Mouse (Mus musculus): ENCODE measurements around the gene Glp1r. TPM values are rescaled to one million over a fixed set of nuclear protein-coding genes. Genes with fewer than 3 reads are reported as not detected.
A peak's percentile ranks its signal among the peaks of the same experiment; 100 is the strongest.

Gene Glp1r
- polyA plus RNA-seq, 1 experiment from 2014 or later: 17.8 TPM

- H3K27me3 ChIP-seq (replicated peaks; ENCODE audit: insufficient read depth, low read length): no peaks in the 10 kb centered on the region
- no peak for TF ChIP-seq CTCF (IDR thresholded peaks at IDR 0.05)
- TF ChIP-seq EP300 (IDR thresholded peaks at IDR 0.05): no peak
- no peak within 1 kb of the TSS for H3K27ac ChIP-seq (ENCODE audit: low read length)
- no peak for DNase-seq (ENCODE audit: low spot score)
- H3K4me1 ChIP-seq (ENCODE audit: insufficient read depth, low read depth, low read length): no peaks in the 10 kb centered on the region
- no peak within 1 kb of the TSS for H3K4me2 ChIP-seq (replicated peaks; ENCODE audit: low read depth, low read length)
- no peak within 1 kb of the TSS for H3K9ac ChIP-seq (replicated peaks; ENCODE audit: low read depth)
- H3K36me3 ChIP-seq (ENCODE audit: insufficient read depth, low read length): no peaks in the 10 kb centered on the region
- 44% methylated on average over 10 of the region's 10 CpGs for WGBS
- no peak within 1 kb of the TSS for H3K4me3 ChIP-seq (ENCODE audit: low read depth, low read length)
- no peak for ATAC-seq
- H3K9me3 ChIP-seq (ENCODE audit: low read length): no peaks in the 10 kb centered on the region
Measured at GRCm38 (mm10) chr17:30954340-30954739, 52.7 kb downstream of the Glp1r start, which contains the start of gene Umodl1. TSS of gene Umodl1 (plus strand) at chr17:30954640.

- Histone ChIP-seq H3K9me3 (ENCODE audit: low read length) (no peaks in the 10 kb centered on the region), H3K4me2 (replicated peaks; ENCODE audit: low read depth, low read length) (no peak overlapping the region), H3K36me3 (ENCODE audit: insufficient read depth, low read length) (no peaks in the 10 kb centered on the region), H3K4me3 (ENCODE audit: low read depth, low read length) (no peak overlapping the region), H3K9ac (replicated peaks; ENCODE audit: low read depth) (no peak overlapping the region), H3K27me3 (replicated peaks; ENCODE audit: insufficient read depth, low read length) (no peaks in the 10 kb centered on the region), H3K27ac (ENCODE audit: low read length) (no peak overlapping the region), H3K4me1 (ENCODE audit: insufficient read depth, low read depth, low read length) (no peaks in the 10 kb centered on the region)
- TF ChIP-seq CTCF (IDR thresholded peaks at IDR 0.05) (no peak), EP300 (IDR thresholded peaks at IDR 0.05) (no peak)
- WGBS: 48% methylated on average over 7 of the region's 7 CpGs
- no peak for ATAC-seq
- no peak for DNase-seq (ENCODE audit: low spot score)
Measured at GRCm38 (mm10) chr17:30961936-30962592, 60.4 kb downstream of the Glp1r start.

- H3K4me2 ChIP-seq (replicated peaks; ENCODE audit: low read depth, low read length): no peak overlapping the region
- no peak for DNase-seq (ENCODE audit: low spot score)
- ATAC-seq: no peak
- H3K4me3 ChIP-seq (ENCODE audit: low read depth, low read length): no peak overlapping the region
- H3K9me3 ChIP-seq (ENCODE audit: low read length): no peaks in the 10 kb centered on the region
- no peak overlapping the region for H3K9ac ChIP-seq (replicated peaks; ENCODE audit: low read depth)
- no peaks in the 10 kb centered on the region for H3K4me1 ChIP-seq (ENCODE audit: insufficient read depth, low read depth, low read length)
- no peak for TF ChIP-seq CTCF (IDR thresholded peaks at IDR 0.05)
- TF ChIP-seq EP300 (IDR thresholded peaks at IDR 0.05): no peak
- no peaks in the 10 kb centered on the region for H3K36me3 ChIP-seq (ENCODE audit: insufficient read depth, low read length)
- no peaks in the 10 kb centered on the region for H3K27me3 ChIP-seq (replicated peaks; ENCODE audit: insufficient read depth, low read length)
- no peak overlapping the region for H3K27ac ChIP-seq (ENCODE audit: low read length)
- 43% methylated on average over 2 of the region's 2 CpGs for WGBS
Measured at GRCm38 (mm10) chr17:30962880-30963279, 61.3 kb downstream of the Glp1r start.

GRCm38 (mm10) chr17:30969983-30970382, 68.4 kb downstream of the Glp1r start:
- no peaks in the 10 kb centered on the region for H3K36me3 ChIP-seq (ENCODE audit: insufficient read depth, low read length)
- no peaks in the 10 kb centered on the region; the same call in 1 of the 2 replicates for H3K4me1 ChIP-seq (ENCODE audit: insufficient read depth, low read depth, low read length)
- TF ChIP-seq EP300 (IDR thresholded peaks at IDR 0.05) (no peak), CTCF (IDR thresholded peaks at IDR 0.05) (no peak)
- no peak overlapping the region for H3K4me3 ChIP-seq (ENCODE audit: low read depth, low read length)
- H3K9me3 ChIP-seq (ENCODE audit: low read length): no peaks in the 10 kb centered on the region
- no peaks in the 10 kb centered on the region for H3K27me3 ChIP-seq (replicated peaks; ENCODE audit: insufficient read depth, low read length)
- DNase-seq (ENCODE audit: low spot score): no peak
- H3K27ac ChIP-seq (ENCODE audit: low read length): no peak overlapping the region
- 44% methylated on average over 4 of the region's 4 CpGs for WGBS
- no peak overlapping the region for H3K4me2 ChIP-seq (replicated peaks; ENCODE audit: low read depth, low read length)
- H3K9ac ChIP-seq (replicated peaks; ENCODE audit: low read depth): no peak overlapping the region
- no peak for ATAC-seq

- Histone ChIP-seq H3K9me3 (ENCODE audit: low read length) (no peaks in the 10 kb centered on the region), H3K4me2 (replicated peaks; ENCODE audit: low read depth, low read length) (no peak overlapping the region), H3K27me3 (replicated peaks; ENCODE audit: insufficient read depth, low read length) (no peaks in the 10 kb centered on the region), H3K27ac (ENCODE audit: low read length) (no peak overlapping the region), H3K36me3 (ENCODE audit: insufficient read depth, low read length) (no peaks in the 10 kb centered on the region), H3K9ac (replicated peaks; ENCODE audit: low read depth) (no peak overlapping the region), H3K4me1 (ENCODE audit: insufficient read depth, low read depth, low read length) (no peaks in the 10 kb centered on the region; the same call in 1 of the 2 replicates), H3K4me3 (ENCODE audit: low read depth, low read length) (no peak overlapping the region)
- no peak for ATAC-seq
- DNase-seq (ENCODE audit: low spot score): no peak
- TF ChIP-seq EP300 (IDR thresholded peaks at IDR 0.05) (no peak), CTCF (IDR thresholded peaks at IDR 0.05) (no peak)
- 77% methylated on average over 7 of the region's 7 CpGs for WGBS
Measured at GRCm38 (mm10) chr17:30971877-30972276, 70.3 kb downstream of the Glp1r start.

- 33% methylated on average over 6 of the region's 6 CpGs for WGBS
- Histone ChIP-seq H3K4me2 (replicated peaks; ENCODE audit: low read depth, low read length) (no peak overlapping the region), H3K4me1 (ENCODE audit: insufficient read depth, low read depth, low read length) (no peaks in the 10 kb centered on the region; the same call in 1 of the 2 replicates), H3K4me3 (ENCODE audit: low read depth, low read length) (no peak overlapping the region), H3K27ac (ENCODE audit: low read length) (no peak overlapping the region), H3K9me3 (ENCODE audit: low read length) (no peaks in the 10 kb centered on the region), H3K27me3 (replicated peaks; ENCODE audit: insufficient read depth, low read length) (no peaks in the 10 kb centered on the region), H3K36me3 (ENCODE audit: insufficient read depth, low read length) (no peaks in the 10 kb centered on the region), H3K9ac (replicated peaks; ENCODE audit: low read depth) (no peak overlapping the region)
- TF ChIP-seq EP300 (IDR thresholded peaks at IDR 0.05) (no peak), CTCF (IDR thresholded peaks at IDR 0.05) (no peak)
- peak; percentile 51 for DNase-seq (ENCODE audit: low spot score)
- peak; percentile 81 for ATAC-seq
Measured at GRCm38 (mm10) chr17:30973332-30973731, 71.7 kb downstream of the Glp1r start.

Measured in lung, postnatal 0 days (tissue).